Mouse (Mus musculus): Measurements from ENCODE around the gene Pold3. TPM values are rescaled to one million over a fixed set of nuclear protein-coding genes. Genes with fewer than 3 reads are reported as not detected.

The Pold3 gene
- polyA plus RNA-seq, 2 experiments, result 31.9 to 51.1 TPM

DNA sequence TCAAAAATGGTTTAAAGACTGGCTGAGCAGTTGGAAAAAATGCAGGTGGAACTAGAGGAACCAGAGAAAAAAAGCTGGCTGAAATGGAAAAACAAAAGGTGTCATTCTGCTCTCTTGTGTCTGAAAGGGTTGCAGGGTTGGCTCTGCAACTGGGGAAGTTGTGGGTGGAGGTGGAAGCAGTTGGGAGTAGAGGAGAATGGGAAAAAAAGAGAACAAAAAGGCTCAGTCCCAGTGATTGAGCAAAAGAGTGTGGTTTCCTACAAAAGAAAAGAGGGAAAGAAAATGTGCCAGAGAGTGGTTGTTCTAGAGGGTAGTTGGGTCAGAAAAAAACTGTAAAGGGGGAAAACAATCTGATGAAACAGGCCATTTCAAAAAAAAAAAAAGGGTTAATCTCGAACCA, 19.2 kb upstream of the Pold3 start:
- no peak for ATAC-seq (ENCODE audit: insufficient read depth)
- Histone ChIP-seq H3K27ac (no peak overlapping the region), H3K9ac (replicated peaks) (no peak overlapping the region), H3K36me3 (replicated peaks; ENCODE audit: control insufficient read depth, insufficient read depth, low read depth) (no peaks in the 10 kb centered on the region), H3K9me3 (ENCODE audit: control insufficient read depth, low read length) (no peaks in the 10 kb centered on the region), H3K27me3 (ENCODE audit: control insufficient read depth, insufficient read depth, low read length) (no peaks in the 10 kb centered on the region), H3K4me3 (ENCODE audit: insufficient read depth in 1 of 2, low read depth in 2 of 2, low read length in 2 of 2) (no peak overlapping the region), H3K4me2 (ENCODE audit: low read depth) (no peak overlapping the region), H3K4me1 (replicated peaks; ENCODE audit: control insufficient read depth in 2 of 2, insufficient read depth in 2 of 2, low read length in 1 of 2) (no peaks in the 10 kb centered on the region)
- 33% methylated on average over 1 of the region's 1 CpGs for WGBS (ENCODE audit: insufficient replicate concordance)
- DNase-seq (ENCODE audit: low read depth in 3 of 3, low spot score in 3 of 3), result no peak
- TF ChIP-seq CTCF (IDR thresholded peaks at IDR 0.05; ENCODE audit: low read depth), result no peak

DNA sequence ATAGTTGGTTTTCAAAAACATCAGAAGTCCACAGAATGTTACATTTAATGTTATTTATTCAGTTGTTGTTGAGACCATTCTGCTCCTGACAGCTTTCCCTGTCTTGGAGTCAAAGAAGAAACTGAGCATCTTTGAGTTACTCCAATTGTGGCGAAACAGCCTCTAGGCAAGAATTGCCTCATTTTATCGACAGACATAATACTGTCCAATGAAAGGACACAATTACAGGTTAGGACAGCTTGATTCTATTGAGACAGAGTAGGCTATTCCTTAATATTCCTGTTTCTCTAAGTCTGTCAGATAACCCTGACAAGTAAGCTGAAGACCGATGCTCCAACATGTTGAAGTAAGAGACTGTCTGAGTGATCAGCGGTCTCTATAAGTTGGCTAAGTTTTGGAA, 16.7 kb upstream of the Pold3 start:
- H3K9ac ChIP-seq (replicated peaks), result no peak overlapping the region
- H3K27ac ChIP-seq, result no peak overlapping the region
- WGBS (ENCODE audit: insufficient replicate concordance), result 80% methylated on average over 4 of the region's 4 CpGs
- no peak overlapping the region for H3K4me3 ChIP-seq (ENCODE audit: insufficient read depth in 1 of 2, low read depth in 2 of 2, low read length in 2 of 2)
- no peaks in the 10 kb centered on the region for H3K36me3 ChIP-seq (replicated peaks; ENCODE audit: control insufficient read depth, insufficient read depth, low read depth)
- no peaks in the 10 kb centered on the region for H3K9me3 ChIP-seq (ENCODE audit: control insufficient read depth, low read length)
- DNase-seq (ENCODE audit: low read depth in 3 of 3, low spot score in 3 of 3) (no peak), ATAC-seq (ENCODE audit: insufficient read depth) (no peak)
- no peaks in the 10 kb centered on the region for H3K4me1 ChIP-seq (replicated peaks; ENCODE audit: control insufficient read depth in 2 of 2, insufficient read depth in 2 of 2, low read length in 1 of 2)
- no peak overlapping the region for H3K4me2 ChIP-seq (ENCODE audit: low read depth)
- TF ChIP-seq EP300 (IDR thresholded peaks at IDR 0.05; ENCODE audit: low read depth) (no peak), CTCF (IDR thresholded peaks at IDR 0.05; ENCODE audit: low read depth) (no peak)
- no peaks in the 10 kb centered on the region for H3K27me3 ChIP-seq (ENCODE audit: control insufficient read depth, insufficient read depth, low read length)

DNA sequence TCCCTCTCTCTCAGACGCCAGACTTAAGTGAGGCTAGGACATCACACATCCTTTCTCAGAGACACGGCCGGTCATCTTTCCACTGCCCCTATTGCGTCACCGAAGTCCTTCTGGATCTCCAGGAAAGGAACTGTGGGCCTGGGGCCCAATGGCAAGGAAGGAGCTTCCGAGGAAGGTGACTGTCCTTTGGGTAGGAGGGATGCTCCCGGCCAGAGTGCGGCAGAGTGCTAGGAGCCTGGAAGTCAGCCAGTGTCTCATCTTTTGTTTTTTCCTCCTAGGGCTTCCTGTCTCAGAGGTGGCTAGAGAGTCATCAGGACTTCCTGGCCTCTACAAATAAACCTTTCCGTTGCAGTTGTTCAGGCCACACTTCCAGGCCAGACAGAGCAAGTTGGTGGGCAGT, 15.7 kb upstream of the Pold3 start:
- 38% methylated on average over 9 of the region's 9 CpGs for WGBS (ENCODE audit: insufficient replicate concordance)
- H3K4me2 ChIP-seq (ENCODE audit: low read depth), result no peak overlapping the region
- H3K9me3 ChIP-seq (ENCODE audit: control insufficient read depth, low read length), result no peaks in the 10 kb centered on the region
- DNase-seq (ENCODE audit: low read depth in 3 of 3, low spot score in 3 of 3) (no peak), ATAC-seq (ENCODE audit: insufficient read depth) (no peak)
- H3K27me3 ChIP-seq (ENCODE audit: control insufficient read depth, insufficient read depth, low read length), result no peaks in the 10 kb centered on the region
- no peak overlapping the region for H3K9ac ChIP-seq (replicated peaks)
- no peak for TF ChIP-seq CTCF (IDR thresholded peaks at IDR 0.05; ENCODE audit: low read depth)
- TF ChIP-seq EP300 (IDR thresholded peaks at IDR 0.05; ENCODE audit: low read depth), result no peak
- H3K36me3 ChIP-seq (replicated peaks; ENCODE audit: control insufficient read depth, insufficient read depth, low read depth), result no peaks in the 10 kb centered on the region
- H3K4me1 ChIP-seq (replicated peaks; ENCODE audit: control insufficient read depth in 2 of 2, insufficient read depth in 2 of 2, low read length in 1 of 2), result no peaks in the 10 kb centered on the region
- H3K27ac ChIP-seq, result no peak overlapping the region
- no peak overlapping the region for H3K4me3 ChIP-seq (ENCODE audit: insufficient read depth in 1 of 2, low read depth in 2 of 2, low read length in 2 of 2)

DNA sequence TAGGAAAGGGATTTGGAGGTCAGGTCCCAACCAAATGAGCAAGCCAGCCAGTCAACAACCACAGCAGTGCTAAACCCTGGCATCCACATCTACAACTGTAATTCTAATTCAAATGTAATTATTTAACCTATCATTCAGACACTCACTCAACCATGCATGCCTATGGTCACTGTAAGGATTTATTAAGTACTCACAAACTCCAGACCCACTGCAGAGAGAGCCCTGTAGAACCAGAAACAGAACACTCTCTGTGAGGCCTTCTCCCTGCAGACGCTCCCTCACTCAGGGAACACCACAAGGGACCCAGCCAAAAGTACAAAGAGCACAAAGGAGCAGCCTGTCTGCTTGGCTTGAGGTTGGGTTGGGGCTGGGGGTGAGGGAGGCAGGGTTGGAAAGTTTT, 11.0 kb upstream of the Pold3 start:
- no peak overlapping the region for H3K9ac ChIP-seq (replicated peaks)
- H3K4me2 ChIP-seq (ENCODE audit: low read depth), result no peak overlapping the region
- no peak overlapping the region for H3K27ac ChIP-seq
- H3K36me3 ChIP-seq (replicated peaks; ENCODE audit: control insufficient read depth, insufficient read depth, low read depth), result no peaks in the 10 kb centered on the region
- H3K27me3 ChIP-seq (ENCODE audit: control insufficient read depth, insufficient read depth, low read length), result no peaks in the 10 kb centered on the region
- no peaks in the 10 kb centered on the region for H3K9me3 ChIP-seq (ENCODE audit: control insufficient read depth, low read length)
- DNase-seq (ENCODE audit: low read depth in 3 of 3, low spot score in 3 of 3), result no peak
- ATAC-seq (ENCODE audit: insufficient read depth), result no peak
- no peak for TF ChIP-seq EP300 (IDR thresholded peaks at IDR 0.05; ENCODE audit: low read depth)
- no peak for TF ChIP-seq CTCF (IDR thresholded peaks at IDR 0.05; ENCODE audit: low read depth)
- WGBS (ENCODE audit: insufficient replicate concordance), result 61% methylated on average over 1 of the region's 1 CpGs
- no peak overlapping the region for H3K4me3 ChIP-seq (ENCODE audit: insufficient read depth in 1 of 2, low read depth in 2 of 2, low read length in 2 of 2)
- no peaks in the 10 kb centered on the region for H3K4me1 ChIP-seq (replicated peaks; ENCODE audit: control insufficient read depth in 2 of 2, insufficient read depth in 2 of 2, low read length in 1 of 2)

DNA sequence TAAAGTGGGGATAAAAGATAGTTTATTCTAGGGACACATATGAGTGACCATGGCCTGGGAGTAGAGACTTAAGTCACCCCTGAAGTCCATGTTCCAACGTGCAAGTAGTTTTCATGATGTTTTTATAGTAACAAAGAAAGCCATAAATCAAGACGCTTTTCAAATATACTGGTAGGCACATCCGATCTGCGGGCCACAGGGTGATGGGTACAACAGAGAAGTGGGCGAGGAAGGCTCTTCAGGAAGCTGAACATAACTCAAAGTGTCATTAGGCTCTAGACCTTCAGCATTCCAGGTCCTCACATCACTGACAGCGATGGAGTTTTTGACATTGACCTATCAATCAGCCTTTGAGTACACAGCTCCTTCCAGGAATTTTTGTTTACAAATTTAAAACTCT, 9.2 kb upstream of the Pold3 start:
- Histone ChIP-seq H3K4me2 (ENCODE audit: low read depth) (no peak overlapping the region), H3K27me3 (ENCODE audit: control insufficient read depth, insufficient read depth, low read length) (no peaks in the 10 kb centered on the region), H3K9me3 (ENCODE audit: control insufficient read depth, low read length) (no peaks in the 10 kb centered on the region), H3K36me3 (replicated peaks; ENCODE audit: control insufficient read depth, insufficient read depth, low read depth) (no peaks in the 10 kb centered on the region), H3K4me3 (ENCODE audit: insufficient read depth in 1 of 2, low read depth in 2 of 2, low read length in 2 of 2) (no peak overlapping the region), H3K4me1 (replicated peaks; ENCODE audit: control insufficient read depth in 2 of 2, insufficient read depth in 2 of 2, low read length in 1 of 2) (no peaks in the 10 kb centered on the region), H3K27ac (no peak overlapping the region), H3K9ac (replicated peaks) (no peak overlapping the region)
- TF ChIP-seq EP300 (IDR thresholded peaks at IDR 0.05; ENCODE audit: low read depth) (no peak), CTCF (IDR thresholded peaks at IDR 0.05; ENCODE audit: low read depth) (no peak)
- DNase-seq (ENCODE audit: low read depth in 3 of 3, low spot score in 3 of 3), result no peak
- no peak for ATAC-seq (ENCODE audit: insufficient read depth)
- 23% methylated on average over 6 of the region's 6 CpGs for WGBS (ENCODE audit: insufficient replicate concordance)

Data from liver, embryonic 14.5 days (tissue).